Mouse (Mus musculus) neural tube, embryonic 14.5 days (tissue): ENCODE results near the gene Prkcq. TPM values are rescaled to one million over a fixed set of nuclear protein-coding genes. Genes with fewer than 3 reads are reported as not detected.

Experiments
- ATAC-seq: fragments of 200-750 bp; cut with Nextera tagmentation; 2 replicates; pipeline ENCODE4 v1.8.0; 2017; ENCODE audit warnings: low read depth, mild to moderate bottlenecking, moderate TSS enrichment, moderate library complexity
- H3K27ac ChIP-seq: fragments of 300-500 bp; sonication (generic); 2 replicates; pipeline ENCODE4 v1.5.1; 2014; ENCODE audit warnings: low read depth, mild to moderate bottlenecking, control low read depth, low read length, moderate library complexity, mixed read lengths
- H3K27me3 ChIP-seq: fragments of 300-500 bp; sonication (generic); 2 replicates; pipeline ENCODE4 v1.6.1; 2014; ENCODE audit warnings: low read length; ENCODE audit not compliant: control insufficient read depth, insufficient read depth
- H3K36me3 ChIP-seq: fragments of 300-500 bp; sonication (generic); 2 replicates; pipeline ENCODE4 v1.6.1; 2014; ENCODE audit warnings: low read length, mixed read lengths; ENCODE audit not compliant: control insufficient read depth, insufficient read depth
- H3K4me1 ChIP-seq: fragments of 300-500 bp; sonication (generic); 2 replicates; pipeline ENCODE4 v1.6.1; 2014; ENCODE audit warnings: low read length; ENCODE audit not compliant: control insufficient read depth, insufficient read depth
- H3K4me2 ChIP-seq: fragments of 300-500 bp; sonication (generic); 2 replicates; pipeline ENCODE4 v1.6.1; 2014; ENCODE audit warnings: mild to moderate bottlenecking, low read depth, low read length, control low read depth
- H3K4me3 ChIP-seq: fragments of 300-500 bp; sonication (generic); 2 replicates; pipeline ENCODE4 v1.5.1; 2014; ENCODE audit warnings: low read depth, low read length, control low read depth, mixed read lengths
- H3K9ac ChIP-seq: fragments of 300-500 bp; sonication (generic); replicated peaks from 2 replicates; pipeline ENCODE4 v1.6.1; 2014; ENCODE audit warnings: low read depth, mild to moderate bottlenecking, control low read depth, low read length, mixed read lengths
- H3K9me3 ChIP-seq: fragments of 300-500 bp; sonication (generic); 2 replicates; pipeline ENCODE4 v1.6.1; 2016; ENCODE audit warnings: low read length; ENCODE audit not compliant: control insufficient read depth
- WGBS: fragments of 180-500 bp; shearing (Covaris S2); extraction: QIAGEN DNeasy Blood & Tissue Kit; methylation state at CpG from one replicate; pipeline ENCODE4 v1.1.7; 2014; 5-methylcytosine and 5-hydroxymethylcytosine counted together
- polyA plus RNA-seq: library from polyadenylated mRNA; unstranded; fragments of >200 nt; fragmentation: Nextera tagmentation; extraction: Ambion mirVana; gene quantifications from 2 replicates; pipeline ENCODE4 v1.2.1, GENCODE M21; 2014

Prkcq gene
- polyA plus RNA-seq, 1 experiment from 2014 or later, result 39.0 TPM

GRCm38 (mm10) chr2:11219262-11219661 lies 47.4 kb downstream of the Prkcq start:
- ATAC-seq, result no peak
- Histone ChIP-seq H3K27me3 (no peaks in the 10 kb centered on the region), H3K9ac (no peak overlapping the region), H3K27ac (no peak overlapping the region), H3K4me1 (no peaks in the 10 kb centered on the region), H3K36me3 (no peaks in the 10 kb centered on the region), H3K9me3 (no peaks in the 10 kb centered on the region), H3K4me3 (no peak overlapping the region), H3K4me2 (no peak overlapping the region)
- 100% methylated on average over 2 of the region's 2 CpGs for WGBS

- Histone ChIP-seq H3K36me3 (no peaks in the 10 kb centered on the region), H3K4me1 (no peaks in the 10 kb centered on the region), H3K27me3 (no peaks in the 10 kb centered on the region), H3K9ac (no peak overlapping the region), H3K4me2 (no peak overlapping the region), H3K4me3 (no peak overlapping the region), H3K9me3 (no peaks in the 10 kb centered on the region), H3K27ac (no peak overlapping the region)
- WGBS, result 94% methylated on average over 3 of the region's 3 CpGs
- ATAC-seq, result no peak
Observed at GRCm38 (mm10) chr2:11224808-11225484, 53.0 kb downstream of the Prkcq start.

GRCm38 (mm10) chr2:11225485-11225876 lies 53.6 kb downstream of the Prkcq start:
- Histone ChIP-seq H3K9me3 (no peaks in the 10 kb centered on the region), H3K27ac (no peak overlapping the region), H3K9ac (no peak overlapping the region), H3K4me1 (no peaks in the 10 kb centered on the region), H3K27me3 (no peaks in the 10 kb centered on the region), H3K4me3 (no peak overlapping the region), H3K4me2 (no peak overlapping the region), H3K36me3 (no peaks in the 10 kb centered on the region)
- ATAC-seq, result no peak
- 86% methylated on average over 5 of the region's 5 CpGs for WGBS

GRCm38 (mm10) chr2:11226555-11226954 lies 54.6 kb downstream of the Prkcq start:
- Histone ChIP-seq H3K4me2 (no peak overlapping the region), H3K9ac (no peak overlapping the region), H3K9me3 (no peaks in the 10 kb centered on the region), H3K36me3 (no peaks in the 10 kb centered on the region), H3K4me3 (no peak overlapping the region), H3K27ac (no peak overlapping the region), H3K4me1 (no peaks in the 10 kb centered on the region), H3K27me3 (no peaks in the 10 kb centered on the region)
- ATAC-seq, result no peak
- 92% methylated on average over 7 of the region's 7 CpGs for WGBS

- WGBS, result 72% methylated on average over 2 of the region's 2 CpGs
- Histone ChIP-seq H3K4me2 (no peak overlapping the region), H3K4me3 (no peak overlapping the region), H3K9me3 (no peaks in the 10 kb centered on the region), H3K4me1 (no peaks in the 10 kb centered on the region), H3K36me3 (no peaks in the 10 kb centered on the region), H3K27ac (no peak overlapping the region), H3K27me3 (no peaks in the 10 kb centered on the region), H3K9ac (no peak overlapping the region)
- no peak for ATAC-seq
Observed at GRCm38 (mm10) chr2:11229126-11229525, 57.2 kb downstream of the Prkcq start.

- Histone ChIP-seq H3K9me3 (no peaks in the 10 kb centered on the region), H3K36me3 (no peaks in the 10 kb centered on the region), H3K9ac (no peak overlapping the region), H3K27ac (no peak overlapping the region), H3K4me3 (no peak overlapping the region), H3K4me2 (no peak overlapping the region), H3K27me3 (no peaks in the 10 kb centered on the region), H3K4me1 (no peaks in the 10 kb centered on the region)
- WGBS, result 74% methylated on average over 3 of the region's 3 CpGs
- ATAC-seq, result no peak
Observed at GRCm38 (mm10) chr2:11231118-11231517, 59.2 kb downstream of the Prkcq start.

GRCm38 (mm10) chr2:11231988-11232387 lies 60.1 kb downstream of the Prkcq start:
- no peak for ATAC-seq
- H3K4me2 ChIP-seq, result no peak overlapping the region
- no peak overlapping the region for H3K4me3 ChIP-seq
- H3K4me1 ChIP-seq, result no peaks in the 10 kb centered on the region
- WGBS, result 94% methylated on average over 5 of the region's 5 CpGs
- H3K36me3 ChIP-seq, result no peaks in the 10 kb centered on the region
- no peaks in the 10 kb centered on the region for H3K27me3 ChIP-seq
- H3K9ac ChIP-seq, result no peak overlapping the region
- H3K27ac ChIP-seq, result no peak overlapping the region
- no peaks in the 10 kb centered on the region for H3K9me3 ChIP-seq

GRCm38 (mm10) chr2:11238254-11238653 lies 66.3 kb downstream of the Prkcq start:
- Histone ChIP-seq H3K4me2 (no peak overlapping the region), H3K4me1 (no peaks in the 10 kb centered on the region), H3K9ac (no peak overlapping the region), H3K36me3 (no peaks in the 10 kb centered on the region), H3K27ac (no peak overlapping the region), H3K9me3 (no peaks in the 10 kb centered on the region), H3K27me3 (no peaks in the 10 kb centered on the region), H3K4me3 (no peak overlapping the region)
- no peak for ATAC-seq
- WGBS, result 90% methylated on average over 4 of the region's 4 CpGs

- Histone ChIP-seq H3K4me2 (no peak overlapping the region), H3K9ac (no peak overlapping the region), H3K4me3 (no peak overlapping the region), H3K27ac (no peak overlapping the region), H3K9me3 (no peaks in the 10 kb centered on the region), H3K4me1 (no peaks in the 10 kb centered on the region), H3K27me3 (no peaks in the 10 kb centered on the region), H3K36me3 (no peaks in the 10 kb centered on the region)
- ATAC-seq, result no peak
Observed at GRCm38 (mm10) chr2:11239523-11239922, 67.6 kb downstream of the Prkcq start.
